Mouse (Mus musculus): ENCODE measurements at regions not wholly inside any gene's neighbourhood (a gene's known extent, or its start where the extent isn't known, plus 50 kb on each side); places are given as distances from the start of the nearest gene placed in this dataset.
A peak's percentile ranks its signal among the peaks of the same experiment; 100 is the strongest.

DNA sequence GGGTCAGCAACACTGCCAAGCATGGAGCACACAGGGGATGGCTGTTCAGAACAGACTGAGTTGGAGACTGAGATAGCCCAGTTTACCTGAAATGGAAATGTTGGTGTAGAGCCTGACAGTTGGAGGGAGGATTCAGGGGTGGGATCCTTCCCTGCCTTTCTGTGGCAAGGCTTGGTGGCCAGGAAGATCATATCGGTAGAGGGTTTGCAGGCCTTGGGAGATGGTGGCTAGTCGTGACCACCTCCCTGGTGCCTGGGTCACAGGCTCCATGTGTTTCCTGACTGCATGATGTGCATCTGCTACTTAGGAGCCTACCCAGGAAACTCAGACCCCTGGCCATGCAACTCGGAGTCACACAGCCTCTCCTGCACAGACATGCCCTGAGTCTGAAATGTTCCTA, 136.3 kb upstream of the Med13l start:
- DNase-seq (ENCODE audit: low spot score in 2 of 2): no peak

DNA sequence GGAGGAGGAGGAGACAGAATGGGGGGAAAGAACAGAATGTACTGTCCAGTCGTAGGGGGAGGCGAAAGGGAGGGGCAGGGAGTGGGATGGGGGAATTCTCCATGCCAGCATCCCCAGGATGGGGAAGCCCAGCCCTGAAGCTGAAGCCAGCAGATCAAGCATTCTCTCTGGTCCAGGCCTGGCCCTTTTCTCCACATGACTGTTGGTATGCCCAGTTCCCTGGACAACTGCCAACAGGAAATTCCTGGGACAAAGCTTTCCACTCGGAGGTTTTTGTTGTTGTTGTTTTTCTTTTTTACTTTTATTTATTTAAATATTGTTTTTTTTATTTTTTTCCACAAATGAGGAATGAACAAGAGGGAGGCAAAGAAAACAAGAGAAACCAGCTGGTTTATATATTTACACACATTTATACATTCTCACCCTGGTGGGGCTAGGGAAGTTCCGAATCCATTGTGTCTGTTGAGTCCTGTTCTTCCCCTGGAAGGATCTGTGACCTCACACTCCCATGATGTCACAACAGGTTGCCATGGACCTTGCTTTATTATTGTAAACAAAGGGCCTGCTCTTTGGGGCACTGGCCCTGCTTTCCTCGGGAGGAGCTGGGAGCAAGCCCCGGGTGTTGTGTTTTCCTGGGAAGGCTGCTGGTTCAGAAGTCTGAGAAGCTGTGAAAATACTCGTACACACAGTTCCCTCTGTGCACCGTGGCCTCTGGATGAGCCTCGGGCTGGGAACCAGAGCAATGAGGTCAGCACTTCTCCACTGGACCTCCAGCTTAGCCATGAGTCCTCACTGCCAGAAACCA, 135.5 kb upstream of the Med13l start:
- peak in 1 of 2 experiments; percentile 42 for DNase-seq (ENCODE audit: low spot score in 2 of 2)

DNA sequence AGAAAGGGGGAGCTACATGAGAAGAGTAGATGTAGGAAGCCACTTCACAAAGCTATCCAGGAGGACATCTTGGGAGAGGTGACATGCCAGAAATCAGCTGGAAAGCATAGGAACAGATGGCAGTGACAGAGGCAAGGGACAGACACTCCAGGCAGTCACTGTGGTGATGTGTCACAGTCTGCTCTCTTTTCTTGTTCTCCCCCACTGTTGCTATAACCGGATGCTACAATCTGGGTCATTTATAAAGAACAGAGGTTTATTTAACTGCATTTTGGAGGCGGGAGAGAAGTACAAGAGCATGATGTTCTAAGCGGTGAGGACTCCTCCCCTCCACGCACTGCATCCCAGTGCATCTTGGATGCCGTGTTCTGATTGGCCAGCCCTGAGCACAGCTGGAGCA, 133.8 kb upstream of the Med13l start:
- peak; percentile 41 to 80 for DNase-seq (ENCODE audit: low spot score in 2 of 2)

DNA sequence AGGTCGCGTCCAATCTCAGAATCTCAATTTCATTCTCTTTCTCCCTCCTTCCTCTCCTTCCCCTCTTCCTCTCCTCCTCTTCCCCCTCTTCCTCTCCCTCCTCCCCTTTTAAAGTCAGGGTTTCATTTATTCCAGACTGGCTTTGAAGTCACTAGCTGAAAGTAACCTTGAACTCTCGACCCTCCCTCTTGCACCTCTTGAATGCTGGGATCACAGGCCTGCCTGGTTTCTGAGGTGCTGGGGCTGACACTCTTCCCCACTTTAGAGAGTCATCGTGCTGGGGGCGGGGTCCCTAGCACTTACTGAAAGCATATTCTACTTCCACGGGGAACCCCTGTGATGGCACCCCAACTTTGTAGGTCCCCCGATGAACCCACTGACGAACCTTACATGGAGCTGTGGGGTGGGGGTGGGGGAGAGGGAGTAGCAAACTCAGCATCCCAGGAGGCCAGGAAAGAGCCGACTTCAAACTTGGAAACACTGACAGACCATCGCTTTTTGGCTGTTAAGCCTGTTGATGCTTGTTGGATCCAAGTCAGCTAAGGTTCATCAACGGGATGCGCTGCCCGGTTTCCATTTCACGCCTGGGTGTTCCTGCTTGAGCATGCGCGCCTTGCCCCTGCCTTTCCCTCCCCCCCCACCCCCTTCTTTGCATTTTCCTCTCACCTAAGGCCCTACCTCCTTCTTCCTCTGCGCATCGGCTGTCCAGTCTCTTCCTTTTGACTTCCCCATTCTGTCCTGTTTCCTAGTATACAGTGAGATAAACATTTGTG, 132.0 kb upstream of the Med13l start:
- DNase-seq (ENCODE audit: low spot score in 2 of 2): no peak

DNA sequence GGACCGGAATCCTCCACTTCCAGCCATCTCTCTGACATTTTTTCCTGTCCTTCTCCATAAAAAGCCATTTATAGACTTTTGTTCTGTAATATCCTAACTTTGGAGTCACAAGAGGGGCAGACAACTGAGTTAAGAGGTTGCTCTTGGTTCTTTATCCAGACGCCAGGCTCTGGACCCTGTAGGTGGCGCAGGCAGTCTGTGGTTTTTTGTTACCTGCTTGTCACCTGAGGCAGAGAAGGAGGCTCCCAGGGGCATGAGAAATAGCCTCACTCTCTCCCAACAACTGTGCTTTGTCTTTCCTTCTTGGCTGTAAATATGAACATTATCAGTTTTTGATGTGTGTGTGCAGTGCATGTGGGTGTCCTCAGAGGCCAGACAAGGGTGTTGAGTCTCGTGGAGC, 126.9 kb upstream of the Med13l start:
- no peak for DNase-seq (ENCODE audit: low spot score in 2 of 2)

DNA sequence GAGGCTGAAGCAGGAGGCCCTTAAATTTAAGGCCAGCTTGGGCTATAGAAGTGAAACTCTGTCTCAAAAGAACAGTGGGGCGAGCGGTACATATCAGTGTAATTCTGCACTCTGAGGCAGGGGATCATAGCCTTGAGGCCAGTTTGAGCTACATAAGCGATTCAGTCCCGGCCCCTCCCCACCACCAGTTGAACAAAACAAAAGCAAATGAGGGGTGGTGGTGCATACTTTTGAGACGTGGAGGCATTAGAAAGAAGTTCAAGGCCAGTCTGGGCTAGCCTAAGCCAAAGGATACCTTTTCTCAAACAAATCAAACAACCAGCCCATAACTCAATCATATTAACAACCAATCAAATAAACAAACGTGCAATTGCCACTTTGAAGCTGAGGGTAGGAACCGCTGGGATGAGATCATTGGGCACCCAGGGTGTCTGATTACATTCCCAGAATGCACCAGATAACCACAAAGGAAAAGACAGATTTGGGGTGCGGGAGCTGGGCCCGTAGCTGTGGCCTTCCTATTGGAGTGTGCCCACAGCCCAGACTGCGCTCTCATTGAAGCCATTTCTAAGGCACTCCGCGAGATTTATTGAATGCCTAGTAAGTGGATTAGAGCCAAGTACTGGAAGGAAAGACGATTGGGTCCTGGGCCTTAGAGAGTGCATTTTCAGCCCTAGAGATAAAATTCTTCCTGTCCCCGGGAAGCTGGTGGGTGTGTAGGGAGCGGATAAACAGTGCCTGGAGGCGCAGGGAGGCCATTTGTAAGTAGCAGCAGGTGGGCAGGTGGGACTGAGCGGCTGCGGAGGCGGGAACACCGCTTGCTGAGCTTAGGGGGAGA, 125.5 kb upstream of the Med13l start:
- DNase-seq (ENCODE audit: low spot score in 2 of 2): no peak

DNA sequence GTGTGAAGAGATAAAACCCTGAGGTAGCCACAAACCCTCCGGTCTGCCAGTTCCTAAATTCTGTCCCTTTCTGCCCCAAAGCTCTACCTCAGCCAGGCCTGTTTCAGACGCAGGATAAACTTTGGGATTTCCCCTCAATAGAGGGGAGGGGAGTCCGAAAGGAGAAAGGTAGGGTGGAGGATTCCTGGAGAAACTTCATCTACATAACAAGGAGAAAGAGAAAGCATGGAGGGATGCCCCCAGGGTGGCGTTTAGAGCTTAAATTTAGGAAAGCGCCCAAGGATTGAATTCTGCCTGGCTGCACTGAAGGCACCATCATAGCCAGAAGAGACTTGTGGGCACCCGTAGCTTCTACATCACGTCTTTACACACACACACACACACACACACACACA, 124.9 kb upstream of the Med13l start:
- no peak for DNase-seq (ENCODE audit: low spot score in 2 of 2)

DNA sequence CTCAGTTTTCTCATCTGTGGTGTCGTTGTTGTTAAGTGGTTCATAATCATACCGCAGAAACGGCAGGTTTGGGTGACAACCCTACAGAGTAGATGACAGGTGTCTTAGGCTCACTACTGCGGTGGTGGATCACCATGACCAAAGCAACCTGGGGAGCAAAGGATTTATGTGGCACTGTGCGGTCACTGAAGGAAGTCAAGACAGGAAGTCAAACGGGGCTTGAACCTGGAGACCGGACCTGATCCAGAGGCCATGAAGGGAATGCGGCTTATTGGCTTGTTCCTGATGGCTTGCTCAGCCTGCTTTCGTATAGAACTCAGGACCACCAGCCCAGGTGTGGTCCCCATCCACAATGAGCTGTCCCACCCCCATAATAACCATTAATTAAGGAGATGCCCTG, 124.4 kb upstream of the Med13l start:
- no peak for DNase-seq (ENCODE audit: low spot score in 2 of 2)

DNA sequence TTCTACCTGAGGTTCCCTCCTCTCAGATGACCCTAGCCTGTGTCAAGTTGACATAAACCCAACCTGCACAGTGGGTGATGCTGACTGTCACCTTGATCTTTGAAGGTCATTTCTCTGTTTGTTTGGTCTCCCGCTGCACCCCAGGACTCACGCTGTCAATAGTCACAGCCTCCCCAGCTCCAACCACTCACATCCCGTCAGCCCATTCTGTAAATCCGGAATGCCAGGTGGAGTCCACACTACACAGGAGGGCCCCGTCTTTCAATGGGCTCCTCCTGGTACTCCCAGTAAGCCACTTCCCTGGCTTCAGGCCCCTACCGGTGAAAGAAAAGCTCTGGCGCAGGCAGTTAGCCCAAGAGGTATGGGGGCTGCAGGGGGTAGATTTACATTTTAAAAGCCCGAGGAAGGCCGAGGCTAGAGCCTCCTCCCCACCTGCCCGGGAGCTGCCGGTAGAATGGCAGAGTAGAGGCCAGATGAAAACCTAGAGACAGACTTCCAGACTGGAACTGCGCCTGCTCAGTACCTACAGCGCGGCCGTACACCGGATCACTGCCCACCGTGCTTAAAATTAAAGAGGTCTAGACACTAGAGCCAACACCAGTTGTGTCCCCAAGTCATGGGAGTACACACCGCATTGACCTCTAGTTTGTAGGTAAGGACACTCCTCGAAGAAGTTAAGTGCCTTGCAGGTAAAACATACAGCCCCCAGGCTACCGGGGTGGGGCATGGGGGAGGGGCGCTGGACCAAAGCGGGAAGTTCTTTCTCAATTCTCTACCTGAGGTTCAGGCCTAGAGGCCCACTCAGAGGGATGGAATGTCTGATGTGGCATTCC, 123.8 kb upstream of the Med13l start:
- DNase-seq (ENCODE audit: low spot score in 2 of 2): no peak

DNA sequence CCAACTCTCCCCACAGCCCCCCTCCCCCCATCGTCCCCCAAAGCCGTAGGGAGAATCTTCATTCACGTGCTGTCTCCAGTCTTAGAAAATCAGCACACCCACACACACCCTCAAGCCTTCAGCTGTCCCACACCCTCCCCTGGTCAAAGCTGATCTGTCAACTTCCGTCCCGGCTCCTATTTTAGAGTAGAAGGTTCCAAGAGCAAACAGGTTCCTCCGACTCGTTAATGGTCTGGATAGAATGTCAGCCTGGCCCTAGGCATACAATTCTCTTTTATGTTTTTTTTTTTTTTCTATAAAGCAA, 123.2 kb upstream of the Med13l start:
- DNase-seq (ENCODE audit: low spot score in 2 of 2): no peak

DNA sequence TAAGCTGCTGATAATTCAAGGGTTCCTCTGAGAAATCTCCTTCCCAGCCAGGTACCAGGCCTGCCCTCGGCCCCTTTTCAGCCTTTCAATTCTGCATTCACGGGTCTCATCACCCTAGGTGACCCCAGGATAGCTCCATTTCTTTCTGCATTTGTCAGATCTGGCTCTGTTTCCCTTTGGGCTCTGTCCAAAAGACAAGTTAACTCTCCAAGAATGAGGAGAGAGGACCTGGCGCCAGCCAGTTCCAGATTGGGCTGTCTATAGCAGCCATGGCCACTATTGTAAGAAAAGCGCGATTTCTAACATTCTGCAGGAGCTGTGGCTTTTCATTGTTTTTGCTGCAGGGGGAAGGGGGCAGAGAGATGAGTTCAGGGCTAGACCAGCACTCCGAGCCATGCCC, 122.5 kb upstream of the Med13l start:
- DNase-seq (ENCODE audit: low spot score in 2 of 2): no peak

DNA sequence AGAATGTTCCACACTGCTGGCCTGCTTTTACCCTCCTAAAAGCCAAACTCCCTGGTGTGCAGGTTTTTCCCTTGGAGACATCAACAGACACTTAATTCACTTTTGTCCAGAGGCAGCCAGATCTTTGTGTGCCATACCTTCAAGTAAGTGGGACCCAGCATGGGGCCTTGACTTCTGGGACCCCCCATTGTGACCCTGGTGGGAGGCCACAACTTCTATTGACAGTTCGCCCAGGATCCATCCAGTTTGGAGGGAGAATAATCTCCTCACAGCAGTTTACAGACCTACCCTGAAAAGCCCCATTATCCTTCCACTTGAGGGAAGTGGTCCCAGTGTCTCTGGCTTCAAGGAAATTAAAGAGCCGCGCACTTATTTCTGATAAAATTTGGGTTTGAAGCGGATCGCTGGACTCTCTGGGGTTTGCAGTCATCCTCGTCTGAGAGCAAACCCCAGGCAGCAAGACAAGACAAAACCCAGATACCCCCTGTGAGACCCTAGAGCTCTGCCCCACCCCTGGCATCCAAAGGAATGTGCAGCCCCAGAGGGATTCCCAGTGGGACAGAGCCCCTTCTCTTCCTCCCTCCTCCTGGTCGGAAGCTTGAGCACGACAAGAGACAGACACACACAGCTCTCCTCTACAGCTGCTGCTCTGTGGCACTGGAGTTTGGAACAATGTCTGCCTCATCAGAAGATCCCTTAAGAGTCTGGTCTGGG, 115.8 kb upstream of the Med13l start:
- no peak for DNase-seq (ENCODE audit: low spot score in 2 of 2)

DNA sequence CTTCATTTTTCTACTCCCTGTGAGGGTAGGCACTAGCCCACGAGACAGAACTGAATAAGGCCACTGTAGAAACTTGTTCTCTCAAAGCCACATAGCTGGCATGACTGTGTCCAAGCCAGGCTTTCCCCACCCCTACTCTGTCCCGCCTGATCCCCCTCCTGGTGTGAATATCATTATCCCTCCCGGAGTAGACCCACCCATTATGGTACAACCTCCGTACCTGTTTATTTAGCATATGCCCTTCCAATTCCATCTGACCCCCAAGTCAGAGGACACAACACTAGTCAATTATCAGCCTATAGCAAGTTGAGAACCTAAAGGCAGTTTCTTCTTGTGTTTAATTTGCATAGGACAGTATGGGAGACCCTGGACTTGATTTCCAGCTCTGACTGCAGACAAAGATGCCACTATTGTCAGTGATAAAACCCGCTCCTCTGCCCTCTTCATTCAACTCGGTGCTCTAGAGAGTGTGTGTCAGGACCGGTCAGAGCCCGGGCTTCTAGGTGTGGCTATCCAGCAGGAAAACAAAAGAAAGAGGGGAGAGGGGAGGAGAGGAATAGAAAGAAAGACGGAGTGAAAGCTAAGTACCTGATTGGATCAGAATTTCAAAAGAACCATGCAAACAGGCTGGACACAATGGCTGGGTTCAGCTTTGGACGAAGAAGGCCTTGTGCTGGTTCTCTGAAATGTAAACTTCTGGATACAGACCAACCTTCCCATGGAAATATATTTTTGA, 115.1 kb upstream of the Med13l start:
- no peak for DNase-seq (ENCODE audit: low spot score in 2 of 2)

DNA sequence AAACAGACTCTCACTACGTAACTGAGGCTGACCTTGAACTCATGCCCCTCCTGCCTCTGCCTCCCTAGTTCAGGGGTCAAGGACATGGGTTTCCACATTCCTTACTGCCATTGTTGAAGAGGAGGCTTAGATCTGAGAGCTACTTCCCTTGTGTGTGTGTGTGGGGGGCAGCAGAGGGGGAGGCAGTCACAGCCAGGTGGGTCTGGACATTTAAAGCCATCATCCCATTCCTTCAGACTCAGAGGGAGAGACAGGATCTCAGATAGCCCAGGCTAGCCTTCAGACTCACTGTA, 114.5 kb upstream of the Med13l start:
- DNase-seq (ENCODE audit: low spot score in 2 of 2): no peak

DNA sequence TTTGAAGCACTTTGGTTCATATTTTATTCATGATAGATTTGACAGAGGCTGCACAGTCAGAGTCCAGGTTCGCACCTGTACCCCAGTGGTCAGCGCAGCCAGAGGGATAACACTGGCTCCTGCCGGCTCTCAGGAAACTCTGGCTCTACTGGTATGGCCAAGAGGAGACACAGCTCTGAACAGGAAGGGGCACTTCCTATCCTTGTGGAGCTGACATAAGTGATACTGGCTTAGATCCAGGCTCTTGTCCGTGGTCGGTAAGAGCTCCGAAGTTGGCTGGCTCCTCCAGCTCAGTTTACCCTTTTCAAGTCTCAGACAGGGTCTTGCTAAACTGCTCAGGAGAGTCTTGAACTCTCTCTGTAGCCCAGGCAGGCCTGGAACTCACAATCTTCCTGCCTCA, 113.6 kb upstream of the Med13l start:
- DNase-seq (ENCODE audit: low spot score in 2 of 2): no peak

DNA sequence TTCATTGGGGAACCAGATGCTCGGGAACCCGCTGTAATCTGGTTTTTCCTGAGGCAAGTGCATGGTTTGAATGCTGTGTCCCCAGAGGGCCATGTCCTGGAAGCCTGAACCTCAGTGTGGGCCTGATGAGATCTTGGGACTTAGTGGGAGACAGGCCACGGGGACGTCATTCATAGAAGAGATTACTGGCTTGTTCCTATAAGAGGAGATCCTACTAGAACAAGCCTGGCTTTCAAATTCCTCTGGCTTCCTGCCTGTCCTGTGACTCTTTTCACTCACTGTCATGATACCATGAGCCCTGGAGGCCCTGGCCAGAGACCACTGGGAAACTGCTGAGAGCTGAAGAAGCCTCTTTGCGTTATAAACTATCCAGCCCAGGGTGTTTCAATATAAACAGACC, 113.1 kb upstream of the Med13l start:
- DNase-seq (ENCODE audit: low spot score in 2 of 2): no peak

DNA sequence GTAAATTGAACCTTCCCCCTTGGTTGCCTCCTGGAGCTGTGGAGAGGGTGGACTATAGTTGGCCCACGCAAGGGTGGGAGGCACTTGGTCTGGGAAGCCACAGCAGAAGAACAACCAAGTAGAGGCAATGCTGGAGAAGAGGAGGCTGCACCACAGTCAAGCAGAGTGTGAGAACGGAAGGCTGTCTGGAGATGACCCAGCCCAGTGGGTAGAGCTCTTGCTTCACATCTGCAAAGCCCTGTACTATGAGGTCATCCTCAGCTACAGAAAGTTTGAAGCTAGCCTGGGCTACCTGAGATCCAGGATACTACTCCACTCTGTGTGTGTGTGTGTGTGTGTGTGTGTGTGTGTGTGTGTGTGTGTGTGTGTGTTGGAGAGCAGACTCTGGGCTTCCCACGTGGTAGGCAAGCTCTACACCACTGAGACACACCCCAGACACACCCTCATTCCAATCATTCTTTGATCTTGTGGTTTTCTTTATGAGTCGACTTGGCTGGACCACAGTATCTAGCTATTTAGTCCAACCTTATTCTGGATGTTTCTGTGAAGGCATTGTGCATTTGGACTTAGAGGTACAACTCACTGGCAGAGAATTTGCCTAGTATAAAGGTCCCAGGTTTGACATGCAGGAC, 111.5 kb upstream of the Med13l start:
- DNase-seq (ENCODE audit: low spot score in 2 of 2): no peak

DNA sequence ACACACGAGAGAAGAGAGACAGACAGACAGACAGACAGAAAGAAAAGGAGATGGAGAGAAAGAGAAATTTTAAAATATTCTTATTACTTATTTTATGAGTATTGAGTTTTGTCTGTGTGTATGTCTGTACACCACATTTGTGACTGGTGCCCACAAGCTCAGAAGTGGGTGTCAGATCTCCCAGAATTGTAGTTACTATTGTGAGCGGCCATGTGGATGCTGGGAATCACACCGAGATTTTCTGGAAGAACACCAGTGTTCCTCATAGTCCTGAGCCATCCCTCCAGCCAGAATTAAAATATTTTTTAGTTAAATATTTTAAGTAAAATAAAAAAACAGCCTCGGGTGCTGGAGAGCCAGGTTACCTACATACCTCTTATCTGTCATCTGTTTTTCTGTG, 110.6 kb upstream of the Med13l start:
- peak in 1 of 2 experiments; percentile 32 for DNase-seq (ENCODE audit: low spot score in 2 of 2)

DNA sequence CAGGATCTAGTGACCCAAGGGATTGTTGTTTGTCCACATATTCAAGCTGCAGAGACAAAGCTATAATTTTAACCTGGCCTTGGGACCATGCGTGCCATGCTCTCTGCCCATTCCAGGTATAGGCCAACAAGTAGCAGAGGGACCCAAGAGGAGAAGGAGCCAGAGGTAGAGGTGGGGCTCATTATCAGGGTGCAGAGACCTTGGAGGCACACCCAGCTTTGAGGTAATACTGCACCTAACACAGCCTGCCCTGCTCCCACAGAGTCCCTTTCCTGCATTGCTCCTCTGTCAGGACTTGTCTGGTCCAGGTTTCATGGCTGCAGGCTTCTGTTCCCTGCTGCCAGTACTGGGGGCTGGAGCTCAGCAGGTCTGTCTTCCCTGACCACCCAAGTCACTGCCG, 108.4 kb upstream of the Med13l start:
- no peak for DNase-seq (ENCODE audit: low spot score in 2 of 2)

DNA sequence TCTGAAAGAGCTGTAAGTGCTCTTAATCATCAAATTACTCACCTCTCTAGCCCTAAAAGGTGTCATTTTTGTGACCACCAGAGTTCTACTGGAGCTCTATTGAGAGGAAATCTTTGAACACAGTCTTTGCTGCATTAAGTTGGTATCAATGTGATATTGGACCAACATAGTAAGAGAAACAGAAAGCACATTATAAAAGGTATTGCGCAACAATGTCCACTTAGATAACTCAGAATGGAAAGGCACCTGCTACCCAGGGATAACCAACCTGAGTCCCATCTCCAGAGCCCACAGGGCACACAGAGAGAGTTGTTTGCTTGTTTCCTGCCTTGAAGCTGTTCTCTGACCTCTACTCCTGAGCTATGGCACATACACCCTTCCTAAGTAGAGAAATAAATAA, 106.4 kb upstream of the Med13l start:
- no peak for DNase-seq (ENCODE audit: low spot score in 2 of 2)
